Mouse (Mus musculus) midbrain, postnatal 0 days (tissue): ENCODE measurements at regions not wholly inside any gene's neighbourhood (a gene's known extent, or its start where the extent isn't known, plus 50 kb on each side); places are given as distances from the start of the nearest gene placed in this dataset.
"Not testable (repeated sequence)": the region's sequence is repeated elsewhere in the genome, so short reads cannot be mapped to it uniquely, and the experiment has no call there.

ENCODE experiments used
- ATAC-seq: fragments of 200-750 bp; cut with Nextera tagmentation; 2 replicates; pipeline ENCODE4 v1.8.0; 2017; ENCODE audit warnings: moderate number of reproducible peaks, mild to moderate bottlenecking, moderate TSS enrichment, moderate library complexity; ENCODE audit not compliant: low FRiP score
- DNase-seq: peaks from one replicate; pipeline ENCODE4 v3.0.0-alpha.2; 2015; ENCODE audit warnings: low spot score
- H3K27ac ChIP-seq: fragments of 300-500 bp; sonication (generic); 2 replicates; pipeline ENCODE4 v1.5.1; 2014; ENCODE audit warnings: low read depth, mild to moderate bottlenecking, low read length, mixed read lengths
- H3K27me3 ChIP-seq: fragments of 300-500 bp; sonication (generic); 2 replicates; pipeline ENCODE4 v1.6.1; 2014; ENCODE audit warnings: low read length, control low read depth, mixed read lengths; ENCODE audit not compliant: insufficient read depth
- H3K36me3 ChIP-seq: fragments of 300-500 bp; sonication (generic); 2 replicates; pipeline ENCODE4 v1.6.1; 2014; ENCODE audit warnings: low read length, control low read depth, mixed read lengths; ENCODE audit not compliant: insufficient read depth
- H3K4me1 ChIP-seq: fragments of 300-500 bp; sonication (generic); 2 replicates; pipeline ENCODE4 v1.6.1; 2014; ENCODE audit warnings: mild to moderate bottlenecking, control low read depth, antibody characterized with exemption, low read length, mixed read lengths; ENCODE audit not compliant: insufficient read depth
- H3K4me2 ChIP-seq: fragments of 300-500 bp; sonication (generic); 2 replicates; pipeline ENCODE4 v1.6.1; 2014; ENCODE audit warnings: low read depth, mild to moderate bottlenecking, low read length, mixed read lengths; ENCODE audit not compliant: poor library complexity, severe bottlenecking
- H3K4me3 ChIP-seq: fragments of 300-500 bp; sonication (generic); 2 replicates; pipeline ENCODE4 v1.5.1; 2014; ENCODE audit warnings: low read depth, mild to moderate bottlenecking, low read length, moderate library complexity
- H3K9ac ChIP-seq: fragments of 300-500 bp; sonication (generic); replicated peaks from 2 replicates; pipeline ENCODE4 v1.6.1; 2014; ENCODE audit warnings: mild to moderate bottlenecking, low read length, moderate library complexity, mixed read lengths; ENCODE audit not compliant: poor library complexity, severe bottlenecking
- H3K9me3 ChIP-seq: fragments of 300-500 bp; sonication (generic); 2 replicates; pipeline ENCODE4 v1.6.1; 2016; ENCODE audit warnings: low read length, control low read depth
- CTCF ChIP-seq: IDR thresholded peaks from 2 replicates; pipeline ENCODE4 v1.5.1; 2016; ENCODE audit warnings: antibody characterized with exemption, mild to moderate bottlenecking
- WGBS: fragments of 180-500 bp; shearing (Covaris S2); extraction: QIAGEN DNeasy Blood & Tissue Kit; methylation state at CpG from one replicate; pipeline ENCODE4 v1.1.7; 2014; 5-methylcytosine and 5-hydroxymethylcytosine counted together

DNA sequence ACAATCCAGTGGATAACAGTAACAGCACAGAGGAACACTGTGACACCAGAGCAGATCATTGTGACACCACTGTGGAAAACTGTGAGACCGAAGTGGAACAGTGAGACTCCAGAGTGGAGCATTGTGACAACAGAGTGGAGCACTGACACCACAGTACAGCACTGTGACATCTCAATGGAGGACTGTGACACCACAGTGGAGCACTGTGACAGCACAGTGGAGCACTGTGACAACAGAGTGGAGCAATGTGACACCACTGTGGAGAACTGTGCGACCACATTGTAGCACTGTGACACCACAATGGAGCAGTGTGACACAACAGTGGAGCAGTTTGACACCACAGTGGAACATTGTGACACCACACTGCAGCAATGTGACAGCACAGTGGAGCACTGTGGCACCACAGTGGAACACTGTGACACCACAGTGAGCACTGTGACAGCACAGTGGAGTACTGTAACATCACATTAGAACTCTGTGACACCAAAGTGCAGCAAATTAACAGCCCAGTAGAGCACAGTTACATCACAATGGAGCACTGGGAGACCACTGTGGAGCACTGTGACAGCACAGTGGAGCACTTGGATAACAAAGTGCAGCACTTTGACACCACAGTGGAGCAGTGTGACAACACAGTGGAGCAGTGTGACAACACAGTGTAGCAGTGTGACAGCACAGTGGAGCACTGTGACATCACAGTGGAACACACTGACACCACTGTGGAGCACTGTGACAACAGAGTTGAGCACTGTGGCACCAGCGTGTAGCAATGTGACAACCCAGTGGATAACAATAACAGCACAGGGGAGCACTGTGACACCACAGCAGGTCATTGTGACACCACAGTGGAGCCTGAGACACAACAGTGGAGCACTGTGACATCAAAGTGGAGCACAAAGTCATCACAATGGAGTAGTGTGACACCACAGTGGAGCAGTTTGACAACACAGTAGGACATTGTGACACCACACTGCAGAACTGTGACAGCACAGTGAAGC, 84.9 kb upstream of the Vmn1r2 start:
- H3K9me3 ChIP-seq = peaks cover 72% of the 10 kb centered on the region
- 81% methylated on average over 3 of the region's 3 CpGs for WGBS
- H3K4me3 ChIP-seq = no peak overlapping the region
- ATAC-seq = 0 out of 2 replicates have a peak, but pooled peaks have one; percentile 6
- H3K36me3 ChIP-seq = no peaks in the 10 kb centered on the region
- H3K9ac ChIP-seq = no peak overlapping the region
- no peak overlapping the region for H3K27ac ChIP-seq
- no peaks in the 10 kb centered on the region for H3K4me1 ChIP-seq
- DNase-seq = no peak
- H3K27me3 ChIP-seq = no peaks in the 10 kb centered on the region
- H3K4me2 ChIP-seq = no peak overlapping the region
- no peak for TF ChIP-seq CTCF

DNA sequence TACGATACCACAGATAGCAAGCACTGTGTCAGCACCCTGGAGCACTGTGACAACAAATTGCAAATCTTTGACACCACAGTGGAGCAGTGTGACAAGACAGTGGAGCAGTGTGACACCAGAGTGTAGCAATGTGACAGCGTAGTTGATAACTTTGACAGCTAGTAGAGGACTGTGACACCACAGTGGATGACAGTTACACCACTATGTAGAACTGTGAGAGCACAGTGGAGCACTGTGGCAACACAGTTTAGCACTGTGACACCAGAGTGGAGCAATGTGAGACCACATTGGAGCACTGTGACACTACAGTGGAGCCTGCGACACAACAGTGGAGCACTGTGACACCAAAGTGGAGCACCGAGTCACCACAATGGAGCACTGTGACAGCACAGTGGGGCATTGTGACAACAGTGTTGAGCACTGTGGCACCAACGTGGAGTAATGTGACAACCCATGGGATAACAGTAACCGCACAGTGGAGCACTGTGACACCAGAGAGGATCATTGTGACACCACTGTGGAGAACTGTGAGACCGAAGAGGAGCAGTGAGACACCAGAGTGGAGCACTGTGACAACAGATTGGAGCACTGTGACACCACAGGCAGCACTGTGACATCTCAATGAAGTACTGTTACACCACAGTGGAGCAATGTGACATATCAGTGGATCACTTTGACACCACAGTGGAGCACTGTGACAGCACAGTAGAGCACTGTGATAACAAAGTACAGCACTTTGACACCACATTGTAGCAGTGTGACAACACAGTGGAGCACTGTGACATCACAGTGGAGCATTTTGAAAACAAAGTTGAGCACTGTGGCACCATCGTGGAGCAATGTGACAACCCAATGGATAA, 83.7 kb upstream of the Vmn1r2 start:
- H3K4me1 ChIP-seq = no peaks in the 10 kb centered on the region
- no peak overlapping the region for H3K27ac ChIP-seq
- H3K9me3 ChIP-seq = peaks cover 77% of the 10 kb centered on the region
- H3K27me3 ChIP-seq = no peaks in the 10 kb centered on the region
- no peak overlapping the region for H3K9ac ChIP-seq
- H3K4me3 ChIP-seq = no peak overlapping the region
- H3K4me2 ChIP-seq = no peak overlapping the region
- DNase-seq (peak; percentile 7), ATAC-seq (peak; percentile 45)
- WGBS = 59% methylated on average over 8 of the region's 8 CpGs
- TF ChIP-seq CTCF = no peak
- no peaks in the 10 kb centered on the region for H3K36me3 ChIP-seq

DNA sequence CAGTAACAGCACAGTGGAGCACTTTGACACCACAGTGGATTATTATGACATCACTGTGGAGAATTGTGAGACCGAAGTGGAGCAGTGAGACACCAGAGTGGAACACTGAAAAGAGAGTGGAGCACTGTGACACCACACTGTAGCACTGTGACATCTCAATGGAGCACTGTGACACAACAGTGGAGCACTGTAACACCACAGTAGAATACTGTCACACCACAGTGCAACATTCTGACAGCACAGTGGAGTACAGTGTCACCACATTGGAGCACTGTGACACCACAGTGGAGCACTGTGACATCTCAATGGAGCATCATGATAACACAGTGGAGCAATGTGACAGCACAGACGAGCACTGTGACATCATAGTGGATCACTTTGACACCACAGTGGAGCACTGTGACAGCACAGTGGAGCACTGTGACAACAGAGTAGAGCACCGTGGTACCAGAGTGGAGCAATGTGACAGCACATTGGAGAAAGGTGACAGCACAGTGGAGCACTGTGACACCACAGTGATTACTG, 83.0 kb upstream of the Vmn1r2 start:
- no peak overlapping the region for H3K4me2 ChIP-seq
- H3K27me3 ChIP-seq = no peaks in the 10 kb centered on the region
- peak; percentile 21; the same call in 1 of the 2 replicates for ATAC-seq
- no peaks in the 10 kb centered on the region for H3K4me1 ChIP-seq
- H3K4me3 ChIP-seq = no peak overlapping the region
- DNase-seq = peak; percentile 1
- TF ChIP-seq CTCF = no peak
- H3K9me3 ChIP-seq = peaks cover 76% of the 10 kb centered on the region
- 66% methylated on average over 3 of the region's 3 CpGs for WGBS
- H3K36me3 ChIP-seq = no peaks in the 10 kb centered on the region
- H3K27ac ChIP-seq = no peak overlapping the region
- no peak overlapping the region for H3K9ac ChIP-seq

- Histone ChIP-seq H3K9ac (no peak overlapping the region), H3K4me2 (no peak overlapping the region), H3K36me3 (no peaks in the 10 kb centered on the region), H3K27ac (no peak overlapping the region), H3K27me3 (no peaks in the 10 kb centered on the region), H3K4me1 (no peaks in the 10 kb centered on the region), H3K9me3 (peaks cover 74% of the 10 kb centered on the region), H3K4me3 (no peak overlapping the region)
- WGBS = 64% methylated on average over 6 of the region's 6 CpGs
- DNase-seq = peak; percentile 2
- no peak for TF ChIP-seq CTCF
- no peak for ATAC-seq
Measured at GRCm38 (mm10) chr4:3085456-3086448, 81.4 kb upstream of the Vmn1r2 start.

GRCm38 (mm10) chr4:3087616-3088015, 79.5 kb upstream of the Vmn1r2 start:
- H3K4me2 ChIP-seq, H3K4me3 ChIP-seq, ATAC-seq, H3K36me3 ChIP-seq, H3K9ac ChIP-seq, H3K27me3 ChIP-seq, H3K27ac ChIP-seq, DNase-seq, H3K4me1 ChIP-seq: not testable (repeated sequence)
- 81% methylated on average over 7 of the region's 7 CpGs for WGBS
- peaks cover 58% of the 10 kb centered on the region for H3K9me3 ChIP-seq
